Mouse (Mus musculus): ENCODE results near the gene A930017K11Rik.

Gene A930017K11Rik

DNA sequence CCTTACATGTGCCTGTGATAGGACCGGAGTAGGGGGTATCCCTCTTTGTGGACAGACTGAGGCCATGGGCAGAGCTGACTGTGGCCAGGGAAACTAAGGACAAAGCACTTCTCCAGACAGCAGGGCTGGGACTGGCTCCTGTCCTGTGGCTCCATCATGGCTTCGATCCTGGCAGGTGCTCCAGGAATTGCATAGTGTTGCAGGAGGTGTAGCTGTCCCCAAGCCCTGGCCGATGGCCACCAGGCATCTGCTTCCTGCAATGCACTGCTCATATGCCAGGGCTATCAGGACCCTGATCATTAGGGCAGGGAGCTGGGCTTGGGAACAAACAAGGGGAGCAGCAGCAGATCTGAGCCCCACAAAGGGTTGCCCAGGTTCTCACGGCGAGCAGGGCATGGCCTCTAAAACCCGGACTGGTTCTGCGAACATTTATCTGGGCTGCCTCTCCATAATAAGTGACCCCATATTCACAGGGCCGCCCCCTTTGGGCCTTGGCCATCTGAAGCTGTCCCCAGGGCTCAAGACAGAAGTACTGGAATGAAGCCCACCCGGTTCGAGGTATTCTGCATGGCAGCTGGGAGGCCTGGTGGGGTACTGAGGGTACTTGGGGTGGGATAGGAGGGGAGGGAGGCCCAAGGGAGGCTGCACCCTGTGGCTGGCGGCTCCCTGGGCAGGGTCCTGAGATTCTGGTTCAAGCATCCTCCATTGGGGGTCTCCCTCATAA lies 6.6 kb upstream of the A930017K11Rik start:
- no peak for DNase-seq (ENCODE audit: low spot score)

DNA sequence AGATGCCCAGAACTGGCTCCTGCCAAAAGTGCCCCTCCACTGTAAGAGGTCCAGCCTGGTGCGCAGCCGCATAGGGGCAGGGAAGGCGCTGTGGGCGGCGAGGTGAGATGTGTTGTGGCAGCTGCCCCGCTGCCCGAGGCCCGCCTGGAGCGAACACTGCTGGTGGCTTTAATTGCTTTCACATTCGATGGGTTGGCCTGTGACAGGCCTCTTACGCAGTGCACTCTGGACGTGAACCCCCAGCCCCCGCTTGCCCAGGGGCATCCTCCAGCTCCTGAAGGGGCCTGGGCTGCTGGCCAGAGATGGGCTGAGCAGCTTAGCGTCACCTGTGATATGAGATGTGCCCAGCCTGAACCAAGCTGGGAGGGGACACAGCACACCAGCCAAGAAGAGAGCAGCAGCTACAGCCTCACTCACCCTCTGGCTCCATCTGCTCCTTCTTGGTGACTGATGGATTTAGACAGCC lies 5.3 kb upstream of the A930017K11Rik start:
- no peak for DNase-seq (ENCODE audit: low spot score)

DNA sequence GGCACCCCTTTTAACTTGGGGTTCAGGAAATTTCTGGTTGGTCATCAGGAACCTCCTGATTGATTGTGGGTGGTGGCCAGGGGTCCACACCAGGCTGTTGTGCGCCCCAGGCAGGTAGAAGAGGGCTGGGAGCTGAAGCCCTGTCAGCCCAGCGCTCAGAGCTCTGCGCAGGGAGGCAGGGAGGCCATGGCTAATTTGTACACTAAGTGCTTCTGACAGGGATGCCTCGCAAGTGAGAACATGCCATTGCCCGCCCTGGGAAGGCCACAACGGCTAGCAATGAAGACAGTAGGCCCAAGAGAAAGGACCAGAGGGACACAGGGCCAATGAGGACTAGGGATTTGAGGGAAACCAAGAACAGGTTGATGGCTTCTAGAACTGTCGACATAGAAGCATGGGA lies 4.3 kb upstream of the A930017K11Rik start:
- DNase-seq (ENCODE audit: low spot score) = no peak

DNA sequence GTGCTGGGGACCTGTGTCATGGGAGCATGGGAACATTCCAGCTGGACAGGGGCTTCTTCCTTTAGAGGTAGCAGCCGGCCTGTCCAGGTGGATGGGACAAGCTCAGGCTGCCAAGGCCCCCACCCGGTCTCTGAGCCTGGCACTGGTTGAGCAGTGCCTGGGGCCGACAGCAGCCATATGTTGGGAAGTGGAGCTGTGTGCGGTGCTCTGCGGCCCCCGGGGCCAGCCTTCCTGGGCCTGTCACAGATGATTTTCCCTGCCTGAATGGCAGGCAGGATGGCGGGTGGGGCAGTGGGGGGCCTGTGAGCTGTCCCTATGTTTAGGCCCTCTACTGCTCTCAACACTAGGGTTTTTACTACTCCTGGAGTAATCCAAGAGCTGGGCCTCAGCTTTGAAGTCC lies 3.8 kb upstream of the A930017K11Rik start:
- no peak for DNase-seq (ENCODE audit: low spot score)

DNA sequence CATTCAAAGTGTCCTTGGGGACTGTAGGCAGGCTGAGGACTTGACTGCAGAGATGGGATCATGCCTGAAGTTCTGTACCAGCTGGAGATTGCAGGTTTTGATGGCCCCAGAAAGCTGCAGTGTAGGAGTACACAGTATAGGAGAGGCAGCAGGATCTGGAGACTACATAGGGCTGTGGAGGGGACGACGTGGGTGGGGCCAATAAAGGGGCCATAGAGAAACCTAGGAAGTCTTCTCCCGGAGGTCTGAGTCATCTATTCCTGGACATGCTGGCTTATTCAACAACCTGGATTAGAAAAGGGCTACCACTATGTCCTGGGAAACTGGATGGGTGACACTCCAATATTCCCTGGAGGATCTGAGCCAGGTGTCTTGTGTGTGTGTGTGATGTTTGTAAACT lies 3.4 kb upstream of the A930017K11Rik start:
- DNase-seq (ENCODE audit: low spot score) = no peak

DNA sequence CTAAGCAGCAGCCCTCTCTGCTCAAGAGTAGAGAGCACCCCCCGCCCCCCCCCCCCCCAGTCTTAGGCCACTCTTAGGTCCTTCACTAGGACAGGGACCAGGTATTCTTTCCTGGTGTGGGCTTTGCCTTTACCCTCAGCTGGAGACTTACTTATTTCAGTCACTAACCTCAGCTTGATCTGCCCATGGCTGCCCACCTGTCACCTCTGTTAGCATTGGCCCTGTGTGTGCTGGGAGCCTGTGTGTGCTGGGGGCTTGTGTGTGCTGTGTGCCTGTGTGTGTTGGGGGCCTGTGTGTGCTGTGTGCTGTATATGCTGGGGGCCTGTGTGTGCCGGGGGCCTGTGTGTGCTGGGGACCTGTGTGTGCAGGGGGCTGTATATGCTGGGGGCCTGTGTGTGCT lies 2.3 kb upstream of the A930017K11Rik start:
- no peak for DNase-seq (ENCODE audit: low spot score)

DNA sequence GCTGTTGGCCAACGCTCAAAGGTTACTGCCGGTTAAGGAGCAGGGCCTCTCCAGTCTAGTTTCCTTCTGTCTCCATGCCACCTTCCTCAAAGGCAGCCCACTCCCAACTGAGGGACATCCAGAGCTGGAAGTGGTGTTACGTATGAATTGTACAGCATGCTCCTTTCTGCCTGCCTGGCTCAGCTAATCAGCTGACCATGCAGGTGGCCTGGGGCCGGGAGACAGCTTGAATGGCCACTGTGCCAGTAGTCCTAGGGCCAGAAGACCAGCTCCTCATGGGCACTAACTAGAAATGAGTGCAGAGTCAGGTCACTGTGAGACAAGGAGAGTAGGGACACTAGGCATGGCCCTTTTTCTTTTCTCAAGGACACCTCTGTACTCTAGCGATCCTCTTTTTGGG lies 796 bp upstream of the A930017K11Rik start:
- DNase-seq (ENCODE audit: low spot score) = no peak

DNA sequence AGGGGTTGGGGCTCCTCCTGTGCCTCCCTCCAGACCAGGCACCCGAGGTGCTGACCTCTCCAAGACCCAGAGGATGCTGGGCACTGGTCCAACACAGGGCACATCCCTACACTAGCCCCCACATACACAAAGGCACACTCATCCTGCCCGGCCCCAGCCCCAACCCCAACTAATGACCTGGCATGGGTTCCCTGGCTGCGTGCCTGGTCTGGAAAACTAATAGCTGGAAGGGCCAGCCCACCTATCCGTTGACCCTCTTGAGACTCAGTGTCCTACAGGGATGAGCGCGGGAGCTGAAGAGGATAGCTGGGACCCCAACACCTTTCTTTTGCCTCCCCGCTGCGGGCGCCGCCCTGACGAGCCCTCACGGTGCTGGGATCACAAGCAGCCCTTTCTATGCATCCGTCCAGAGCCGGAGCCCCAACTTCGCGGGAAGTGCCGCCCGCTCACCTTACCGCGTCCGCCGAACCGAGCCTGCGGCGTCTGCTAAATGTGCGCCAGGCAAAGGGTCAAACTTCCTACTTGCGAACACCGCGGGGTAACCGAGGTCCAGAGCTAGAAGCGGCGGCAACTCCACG lies 1.1 kb downstream of the A930017K11Rik start:
- DNase-seq (ENCODE audit: low spot score) = no peak

DNA sequence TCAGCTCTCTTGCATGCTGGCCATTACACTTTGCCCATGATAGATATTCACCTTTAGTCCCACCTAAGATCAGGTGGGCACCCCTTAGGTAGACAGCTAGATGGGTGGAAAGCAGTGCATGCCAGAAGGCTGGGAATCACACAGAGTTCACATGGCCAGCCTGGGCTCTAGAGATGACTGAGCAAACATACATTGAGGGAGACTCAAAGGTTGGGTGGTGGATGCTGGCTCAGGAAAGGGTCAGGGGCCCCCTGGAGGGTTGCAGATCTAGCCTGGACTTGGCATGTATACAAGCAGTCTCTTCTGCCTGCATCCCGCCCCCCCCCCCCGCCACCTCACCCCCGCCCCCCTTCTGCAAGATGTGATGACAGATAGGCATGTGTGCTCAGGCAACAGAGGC lies 1.7 kb downstream of the A930017K11Rik start:
- no peak for DNase-seq (ENCODE audit: low spot score)

DNA sequence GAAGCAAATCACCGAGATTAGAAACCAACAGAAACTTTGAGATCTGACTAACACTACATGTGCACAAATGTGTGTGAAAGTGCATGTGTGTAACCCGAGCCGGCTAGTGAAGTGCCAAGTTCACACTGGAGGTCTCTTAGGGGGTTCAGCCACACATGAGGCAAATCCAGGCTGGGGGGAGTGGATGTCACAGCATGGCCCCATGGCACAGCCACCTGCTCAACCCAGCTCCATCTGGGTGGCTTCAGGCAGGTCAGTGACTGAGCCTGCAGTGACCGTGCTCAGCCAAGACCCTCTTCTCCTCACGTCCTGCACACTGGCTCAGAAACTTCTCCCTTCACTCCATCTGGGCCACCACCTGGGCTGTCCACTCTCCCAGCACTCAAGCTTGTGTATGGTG lies 2.4 kb downstream of the A930017K11Rik start:
- DNase-seq (ENCODE audit: low spot score) = no peak

DNA sequence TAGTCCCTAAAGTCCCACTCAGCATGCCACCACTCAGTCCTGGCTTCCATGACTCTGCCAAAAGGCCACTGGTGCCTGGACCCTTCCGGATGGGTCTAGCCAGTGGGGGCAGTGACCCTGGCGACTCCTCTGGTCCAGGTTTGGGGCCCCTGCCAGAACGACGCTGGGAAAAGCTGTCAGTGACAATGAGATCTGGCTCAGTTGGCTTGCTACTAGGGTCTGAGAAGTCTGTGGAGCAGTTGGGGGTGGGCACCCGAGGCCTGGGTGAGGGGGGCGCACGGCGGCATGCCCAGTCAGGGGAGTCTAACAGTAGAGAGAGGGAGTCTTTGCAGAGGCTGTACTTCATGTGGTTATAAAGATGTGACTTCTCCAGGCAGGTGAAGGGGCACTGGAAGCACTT lies 4.3 kb downstream of the A930017K11Rik start:
- no peak for DNase-seq (ENCODE audit: low spot score)

DNA sequence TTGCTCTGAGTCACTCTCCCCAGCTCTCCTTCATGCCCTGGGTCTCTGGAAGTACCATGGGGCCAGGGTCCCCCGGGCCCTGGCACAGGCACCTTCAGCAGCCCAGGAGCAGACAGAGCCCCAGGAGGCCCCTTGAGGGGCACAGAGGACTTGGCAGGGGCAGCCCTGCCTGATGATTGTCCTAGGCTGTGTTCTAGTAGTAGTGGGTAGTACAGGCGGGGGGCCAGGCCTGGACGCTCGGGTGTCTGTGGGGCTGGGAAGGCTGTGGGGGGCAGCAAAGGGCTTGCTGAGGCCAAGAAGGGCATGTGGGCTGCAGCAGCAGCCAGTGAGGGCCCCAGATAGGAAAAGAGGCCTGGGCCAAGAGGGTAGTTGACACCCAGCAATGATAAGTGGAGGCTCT lies 4.8 kb downstream of the A930017K11Rik start:
- no peak for DNase-seq (ENCODE audit: low spot score)

DNA sequence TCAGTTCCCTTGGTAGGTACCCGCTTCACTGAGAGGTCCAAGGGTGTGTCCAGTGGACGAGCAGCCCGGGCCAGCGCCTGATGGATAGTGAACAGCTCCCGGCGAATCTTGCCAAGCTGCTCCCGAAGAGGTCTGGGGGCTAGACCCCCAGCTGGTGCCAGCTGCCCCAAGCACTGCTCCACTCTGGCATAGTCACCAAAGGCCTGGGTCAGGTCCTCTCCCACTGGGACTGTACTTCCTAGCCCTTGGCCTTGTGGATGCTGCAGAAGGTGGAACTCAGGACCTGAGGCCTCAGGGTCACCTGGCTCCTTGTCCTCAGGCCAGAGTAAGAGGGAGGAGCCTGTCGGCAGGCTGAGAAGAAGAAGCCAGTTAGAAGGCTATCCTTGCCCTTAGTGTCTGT lies 5.5 kb downstream of the A930017K11Rik start:
- DNase-seq (ENCODE audit: low spot score) = no peak

DNA sequence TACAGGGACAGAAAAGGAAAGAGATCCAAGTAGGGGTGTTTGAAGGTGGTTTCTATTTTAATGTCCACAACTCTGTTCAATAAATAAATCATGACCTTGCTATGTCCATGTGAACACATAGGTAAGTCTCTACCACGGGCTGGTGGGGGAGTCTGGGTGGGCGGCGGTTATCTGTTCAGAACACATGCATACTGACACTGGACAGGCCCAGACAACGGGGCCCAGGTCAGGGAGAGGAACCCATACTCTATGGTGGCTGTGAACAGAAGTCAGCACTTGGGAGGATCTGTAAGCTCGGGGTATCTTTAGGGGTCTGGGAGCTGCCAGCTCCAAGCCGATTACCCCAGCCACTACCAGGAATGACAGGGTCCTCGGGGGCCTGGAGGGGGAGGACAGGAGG lies 6.0 kb downstream of the A930017K11Rik start:
- no peak for DNase-seq (ENCODE audit: low spot score)

DNA sequence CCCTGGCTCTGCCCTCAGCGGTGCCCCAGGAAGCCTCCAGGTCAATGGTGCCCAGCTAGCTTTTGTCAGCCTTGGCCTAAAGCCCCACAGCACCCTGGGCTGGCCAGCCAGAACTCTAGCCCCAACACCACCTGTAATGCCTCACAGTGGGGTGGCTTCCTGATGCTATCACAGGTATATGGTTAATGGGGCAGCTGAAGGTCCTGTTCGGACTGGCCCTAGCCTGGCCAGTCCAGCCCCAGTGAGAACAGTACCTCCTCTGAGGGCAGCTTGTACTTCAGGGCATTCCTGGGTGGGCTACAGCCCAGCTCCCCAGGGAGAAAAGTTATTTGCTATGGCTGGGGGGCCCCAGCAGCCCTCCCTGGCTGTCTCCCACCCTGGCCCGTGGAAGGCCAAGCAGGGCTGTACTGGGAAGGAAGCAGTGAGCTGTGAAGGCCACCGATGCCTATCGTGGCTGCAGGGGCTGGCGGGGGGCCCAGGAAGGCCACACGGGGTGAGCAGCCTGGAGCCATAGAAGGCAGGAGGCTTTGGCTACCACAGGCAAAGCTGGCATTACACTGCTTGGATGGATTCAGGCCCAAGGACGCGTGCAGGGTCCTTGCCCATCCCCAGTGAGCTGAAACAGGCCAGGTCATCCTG lies 6.7 kb downstream of the A930017K11Rik start:
- no peak for DNase-seq (ENCODE audit: low spot score)

DNA sequence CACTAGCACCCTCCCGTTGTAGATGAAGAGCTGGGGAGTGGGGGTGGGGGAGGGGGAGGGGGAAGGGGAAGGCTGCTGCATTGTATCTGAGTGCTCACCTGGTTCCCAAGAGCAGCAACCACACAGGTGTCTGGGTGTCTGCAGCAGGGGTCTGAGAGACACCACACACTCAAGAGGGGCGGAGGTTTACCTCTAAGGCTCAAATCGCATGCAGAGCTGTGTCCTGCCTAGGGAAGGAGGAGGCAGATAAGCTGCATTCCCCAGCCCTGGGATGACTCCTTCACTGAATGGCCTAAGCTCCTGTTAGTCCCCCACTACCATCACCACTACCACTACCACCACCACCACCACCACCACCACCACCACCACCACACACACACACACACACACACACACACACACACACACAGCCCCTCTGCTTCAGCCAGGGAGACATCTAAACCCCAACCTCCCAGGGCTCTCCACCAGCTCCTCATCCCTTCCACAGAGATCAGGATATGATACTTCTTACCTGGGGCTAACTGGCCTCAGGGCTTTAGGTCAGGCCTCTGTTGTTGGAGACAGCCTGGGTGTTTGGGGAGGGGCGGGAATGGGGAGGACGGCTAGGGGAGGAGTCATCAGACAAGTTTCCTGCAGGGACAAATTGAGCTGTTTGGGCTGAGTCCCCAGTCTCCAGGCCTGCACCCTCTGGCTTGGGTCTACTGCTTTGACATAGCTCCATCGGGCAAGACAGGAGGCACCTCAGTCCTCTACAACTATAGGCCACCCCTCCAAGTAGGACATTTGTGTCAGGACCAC lies 7.8 kb downstream of the A930017K11Rik start, which contains the start of the genes Pigq and Nhlrc4:
Gene Pigq (minus strand): TSS at position 571 of the 798 bp plus-strand sequence.
Gene Nhlrc4 (minus strand): TSS at position 596 of the 798 bp plus-strand sequence.
- DNase-seq (ENCODE audit: low spot score) = no peak

DNA sequence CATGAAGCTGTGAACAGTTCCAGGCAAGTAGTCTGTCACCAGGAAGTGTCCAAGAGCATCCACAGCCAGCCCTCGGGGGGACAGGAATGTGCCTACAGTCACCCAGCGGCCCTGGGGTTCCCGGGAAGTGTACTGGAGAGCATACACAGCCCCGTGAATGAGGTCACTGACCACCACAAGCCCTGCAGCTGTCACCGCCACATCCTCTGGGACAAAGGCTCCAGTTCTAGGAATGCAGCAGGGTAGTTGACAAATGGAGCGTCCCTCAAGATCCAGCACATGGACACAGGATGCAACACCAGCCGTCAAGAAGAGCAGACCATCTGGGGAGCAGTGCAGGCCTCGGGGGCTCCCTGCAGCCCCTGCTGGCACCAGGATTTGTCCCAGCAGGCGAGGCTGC lies 8.6 kb downstream of the A930017K11Rik start:
- DNase-seq (ENCODE audit: low spot score) = no peak

DNA sequence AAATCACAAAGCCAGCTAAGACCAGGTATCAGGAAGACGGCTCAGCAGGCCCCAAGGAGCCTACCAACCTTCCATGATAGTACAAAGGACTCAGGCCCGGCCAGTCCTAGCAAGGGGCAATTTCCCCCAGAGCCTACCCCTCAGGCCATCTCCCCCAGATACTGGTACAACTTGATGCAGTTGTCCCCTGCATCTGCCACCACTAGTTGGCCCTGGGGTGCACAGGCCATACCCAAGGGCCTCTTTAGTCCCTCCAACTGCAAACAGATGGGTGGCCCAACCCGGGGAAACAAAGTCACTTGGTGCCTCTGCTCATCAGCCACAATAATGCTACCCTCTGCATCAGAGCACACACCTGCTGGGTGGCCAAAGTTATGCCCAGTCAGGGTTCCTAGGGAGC lies 9.1 kb downstream of the A930017K11Rik start:
- no peak for DNase-seq (ENCODE audit: low spot score)

DNA sequence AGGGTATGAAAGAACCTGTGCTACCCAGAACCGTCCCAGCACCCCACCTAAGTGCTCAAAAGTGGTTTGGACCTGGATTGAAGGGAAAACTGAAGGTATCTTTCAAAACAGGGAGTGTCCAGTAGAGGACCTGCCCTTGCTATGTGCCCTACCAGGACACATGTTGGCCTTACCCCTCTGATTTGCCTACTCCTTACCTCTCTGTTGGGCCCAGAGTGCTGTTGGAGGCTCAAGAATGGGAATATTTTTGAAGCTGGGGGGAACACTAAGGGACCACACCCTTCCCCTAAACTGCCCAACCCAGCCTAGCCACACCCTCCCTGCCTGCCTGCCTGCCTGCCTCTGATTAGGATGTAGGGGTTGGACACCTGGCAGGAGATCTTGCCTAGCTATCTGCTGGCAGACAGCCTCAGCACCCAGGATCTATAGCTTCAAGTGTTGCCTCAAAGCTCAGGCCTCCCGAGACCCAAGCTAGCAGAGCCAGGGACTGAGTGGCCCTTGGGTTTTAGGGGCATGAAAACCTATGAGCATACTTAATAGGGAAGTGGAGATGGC lies 9.7 kb downstream of the A930017K11Rik start:
- DNase-seq (ENCODE audit: low spot score) = no peak

DNA sequence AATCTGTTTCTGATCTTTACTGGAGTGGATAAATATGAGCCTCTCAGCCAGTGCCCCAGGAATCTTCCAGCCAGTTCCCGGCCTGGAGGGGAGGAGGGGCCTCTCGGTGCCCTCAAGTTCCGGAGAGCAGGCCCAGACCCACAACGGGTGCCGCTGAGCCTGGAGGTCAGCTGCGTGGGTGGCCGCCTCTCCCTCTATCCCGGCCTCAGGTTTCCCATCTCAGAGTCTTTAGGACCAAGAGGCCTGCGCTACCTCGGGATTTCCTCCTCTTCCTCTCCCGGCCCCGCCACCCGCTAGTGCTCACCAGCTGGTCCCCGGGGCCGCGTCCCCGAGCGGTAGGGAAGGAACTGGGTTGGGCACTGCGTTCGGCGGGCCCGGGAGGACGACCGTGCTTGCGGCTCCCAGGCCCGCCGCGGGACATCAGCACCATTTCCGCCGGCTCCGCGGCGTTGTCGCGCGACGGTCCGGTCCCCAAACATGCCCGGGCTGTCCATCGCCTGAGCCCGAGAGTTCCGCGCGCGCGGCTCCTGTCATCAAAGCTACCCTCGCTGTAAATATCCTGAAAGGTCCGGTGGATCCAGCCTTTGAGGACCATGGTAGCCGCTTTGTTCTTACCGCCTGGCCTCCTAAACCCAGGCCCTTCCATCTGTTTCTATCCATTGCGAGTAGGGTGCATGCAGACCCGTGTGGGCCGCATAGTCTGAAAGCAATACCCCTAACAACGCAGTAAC lies 10.7 kb downstream of the A930017K11Rik start:
- peak; percentile 70 for DNase-seq (ENCODE audit: low spot score)

DNA sequence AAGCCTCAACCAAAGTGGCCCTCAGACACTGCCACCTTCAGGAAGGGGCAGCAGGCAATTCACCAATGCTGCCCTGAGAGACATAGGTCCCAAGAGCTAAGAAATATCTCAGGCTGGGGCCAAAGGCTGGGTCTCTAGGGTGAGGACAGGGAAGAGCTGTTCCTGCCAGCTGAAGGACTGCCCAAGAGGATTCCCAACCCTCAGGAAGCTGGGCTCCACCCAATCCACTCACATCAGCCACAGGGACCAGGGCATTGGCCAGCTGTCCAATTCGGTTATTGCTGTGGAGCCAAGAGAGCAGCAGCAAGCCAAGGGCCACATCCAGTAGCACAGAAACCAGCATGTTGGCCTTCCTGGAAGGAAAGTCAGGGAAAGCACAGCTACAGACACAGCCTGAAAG lies 17.8 kb downstream of the A930017K11Rik start:
- no peak for DNase-seq (ENCODE audit: low spot score)
